Mouse (Mus musculus): ENCODE data around the gene Kctd11. TPM values are rescaled to one million over a fixed set of nuclear protein-coding genes. Genes with fewer than 3 reads are reported as not detected.
A peak's percentile ranks its signal among the peaks of the same experiment; 100 is the strongest.

Gene Kctd11
- total RNA-seq, 2 experiments from 2014 or later, result 0.93 to 1.3 TPM

- DNase-seq (ENCODE audit: low spot score in 2 of 2), result peak; percentile 96
- intact Hi-C loops (cut with DNase I), result no loop called here
Measured at GRCm38 (mm10) chr11:69913554-69914371, 32.6 kb upstream of the Kctd11 start, which contains the start of gene Gps2. Gene Gps2 (plus strand): TSS chr11:69913888.

DNA sequence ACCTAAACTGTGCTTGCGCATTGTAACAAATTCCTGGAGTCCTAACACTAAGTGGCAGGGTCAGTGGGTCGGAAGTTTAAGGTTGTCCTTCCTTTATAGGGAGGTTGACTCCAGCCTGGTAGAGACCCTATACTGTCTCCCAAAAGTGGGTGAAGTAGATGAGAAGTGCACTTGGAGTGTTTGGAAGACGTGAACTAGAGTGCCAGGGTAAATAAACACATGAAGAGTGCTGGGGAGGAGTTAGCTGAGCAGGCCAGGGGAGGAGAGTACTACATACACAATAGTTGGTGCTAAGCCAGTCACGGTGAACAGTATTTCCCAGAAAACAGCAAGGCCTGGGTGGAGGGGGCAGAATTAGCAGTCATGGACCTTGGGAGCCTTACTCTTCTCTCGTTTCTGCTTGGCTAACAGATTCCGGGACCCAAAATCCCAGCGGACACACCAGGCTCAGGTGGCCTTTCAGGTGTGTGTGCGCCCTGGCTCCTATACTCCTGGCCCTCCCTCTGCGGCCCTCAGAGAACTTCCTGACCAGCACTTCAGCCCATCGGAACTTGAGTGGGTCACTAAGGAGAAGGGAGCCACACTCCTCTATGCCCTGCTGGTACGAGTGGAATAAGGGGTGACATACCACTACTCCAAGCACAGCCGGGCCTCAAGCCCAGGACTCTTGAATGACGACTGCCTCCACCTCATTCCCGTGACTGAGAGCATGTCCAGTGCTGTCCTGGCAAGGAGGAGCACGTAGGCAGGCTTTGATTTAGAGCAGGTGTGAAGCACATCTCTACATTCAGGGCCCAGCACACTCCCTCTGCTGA is 31.7 kb upstream of the Kctd11 start:
- no peak for DNase-seq (ENCODE audit: low spot score in 2 of 2)
- intact Hi-C loops (cut with DNase I), result no loop called here

- no peak for DNase-seq (ENCODE audit: low spot score in 2 of 2)
- intact Hi-C loops (cut with DNase I), result no loop called here
Measured at GRCm38 (mm10) chr11:69911701-69912100, 30.5 kb upstream of the Kctd11 start.

DNA sequence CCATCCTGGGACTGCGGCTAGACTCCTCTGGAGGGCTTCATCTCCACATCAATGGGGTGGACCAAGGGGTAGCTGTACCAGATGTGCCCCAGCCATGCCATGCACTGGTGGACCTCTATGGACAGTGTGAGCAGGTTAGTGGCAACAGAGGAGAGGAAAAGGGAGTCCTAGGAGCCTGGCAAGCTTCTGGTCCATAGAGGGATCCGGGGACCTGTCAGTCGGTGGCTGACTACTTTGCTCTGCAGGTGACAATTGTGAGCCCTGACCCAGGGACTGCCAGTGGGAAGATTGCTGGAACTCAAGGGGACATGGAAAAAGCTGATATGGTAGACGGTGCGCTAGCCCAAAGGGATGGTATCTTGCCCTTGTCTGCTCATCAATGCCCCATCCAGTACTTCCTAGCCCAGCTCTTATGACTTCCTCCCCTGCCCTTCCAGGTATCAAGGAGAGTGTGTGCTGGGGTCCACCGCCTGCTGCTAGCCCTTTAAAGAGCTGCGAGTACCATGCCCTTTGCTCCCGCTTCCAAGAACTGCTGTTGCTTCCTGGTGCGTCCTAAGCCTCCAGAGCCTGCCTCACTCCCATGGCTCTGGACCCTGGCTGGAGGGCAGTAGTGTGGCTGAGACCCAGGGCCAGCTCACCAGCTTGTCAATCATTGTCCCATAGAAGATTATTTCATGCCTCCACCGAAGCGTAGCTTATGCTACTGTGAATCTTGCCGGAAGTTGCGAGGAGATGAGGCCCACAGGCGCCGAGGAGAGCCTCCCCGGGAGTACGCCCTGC is 29.8 kb upstream of the Kctd11 start:
- intact Hi-C loops (cut with DNase I), result no loop called here
- DNase-seq (ENCODE audit: low spot score in 2 of 2), result no peak

DNA sequence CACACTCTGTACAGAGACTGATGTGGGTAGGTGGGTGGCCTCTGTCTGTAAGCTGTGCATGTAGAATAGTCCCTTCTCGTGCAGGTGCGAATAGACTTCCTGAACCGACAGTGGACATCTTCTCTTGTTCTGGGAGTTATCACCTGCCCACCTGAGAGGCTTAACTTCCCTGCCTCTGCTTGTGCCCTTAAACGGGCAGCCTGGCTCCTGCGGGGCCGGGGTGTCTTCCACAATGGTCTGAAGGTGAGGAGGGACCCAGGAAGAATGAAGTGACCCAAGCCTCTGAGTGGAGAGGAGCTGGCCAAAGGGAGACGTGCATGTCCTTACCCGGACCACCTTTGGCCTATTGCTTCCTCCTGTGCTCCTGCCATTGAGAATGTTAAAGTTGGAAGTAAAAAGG is 29.0 kb upstream of the Kctd11 start:
- intact Hi-C loops (cut with DNase I), result no loop called here

GRCm38 (mm10) chr11:69909174-69909573 is 28.0 kb upstream of the Kctd11 start:
- no peak for DNase-seq (ENCODE audit: low spot score in 2 of 2)
- intact Hi-C loops (cut with DNase I), result no loop called here

More for the DNA sequence above, 29.0 kb upstream of the Kctd11 start:
- no peak for DNase-seq (ENCODE audit: low spot score in 2 of 2)

GRCm38 (mm10) chr11:69908645-69909044 is 27.4 kb upstream of the Kctd11 start:
- no peak for DNase-seq (ENCODE audit: low spot score in 2 of 2)
- intact Hi-C loops (cut with DNase I), result no loop called here

DNA sequence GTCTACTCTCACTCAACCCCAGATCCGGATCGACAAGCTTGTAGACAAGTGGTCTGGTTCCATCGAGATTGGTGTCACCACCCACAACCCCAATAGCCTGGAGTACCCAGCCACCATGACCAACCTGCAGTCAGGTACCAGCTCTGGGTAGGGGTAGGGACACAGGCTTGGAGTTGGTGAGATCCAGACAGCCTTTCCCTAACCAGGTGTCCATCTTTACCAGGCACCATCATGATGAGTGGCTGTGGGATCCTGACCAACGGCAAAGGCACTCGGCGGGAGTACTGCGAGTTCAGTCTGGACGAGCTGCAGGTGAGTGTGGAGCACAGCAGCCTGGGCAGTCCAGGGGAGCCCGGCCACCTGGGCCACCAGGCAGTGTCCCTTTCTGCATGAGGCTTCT is 23.1 kb upstream of the Kctd11 start:
- intact Hi-C loops (cut with DNase I), result loop anchor here (5.0 kb wide), 2 partner anchors 67 to 222 kb away; partner anchors contain the start of genes Nlgn2, Senp3 and Tmem256
- no peak for DNase-seq (ENCODE audit: low spot score in 2 of 2)

DNA sequence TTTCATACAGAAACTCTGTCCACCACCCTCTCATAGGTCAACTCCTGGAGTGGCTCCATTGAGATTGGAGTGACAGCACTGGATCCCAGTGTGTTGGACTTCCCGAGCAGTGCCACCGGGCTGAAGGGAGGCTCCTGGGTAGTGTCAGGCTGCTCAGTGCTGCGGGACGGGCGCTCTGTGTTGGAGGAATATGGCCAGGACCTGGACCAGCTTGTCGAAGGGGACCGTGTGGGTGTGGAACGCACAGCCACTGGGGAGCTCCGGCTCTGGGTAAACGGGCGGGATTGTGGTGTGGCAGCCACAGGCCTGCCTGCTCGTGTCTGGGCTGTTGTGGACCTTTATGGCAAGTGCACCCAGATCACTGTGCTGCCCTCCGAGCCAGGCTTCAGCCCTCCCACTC is 21.8 kb upstream of the Kctd11 start:
- no peak for DNase-seq (ENCODE audit: low spot score in 2 of 2)
- intact Hi-C loops (cut with DNase I), result loop anchor here (5.0 kb wide), 2 partner anchors 66 to 221 kb away; partner anchors contain the start of genes Nlgn2, Senp3 and Tmem256

DNA sequence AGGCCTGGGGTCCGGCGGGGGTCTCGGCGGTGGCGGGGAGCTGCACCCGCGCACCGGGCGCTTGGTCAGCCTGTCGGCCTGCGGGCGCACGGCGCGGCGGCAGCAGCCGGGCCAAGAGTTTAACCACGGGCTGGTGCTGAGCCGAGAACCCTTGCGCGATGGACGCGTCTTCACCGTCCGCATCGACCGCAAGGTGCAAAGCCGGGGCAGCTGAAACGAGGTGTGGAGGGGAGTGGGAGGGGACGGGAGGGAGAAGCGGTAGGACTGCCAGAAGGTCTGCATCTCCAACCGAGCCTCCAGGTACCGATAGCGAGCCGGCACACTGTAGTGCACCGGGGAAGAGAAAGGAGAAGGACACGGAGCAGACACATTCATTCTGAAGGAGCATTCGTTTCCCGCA is 20.8 kb upstream of the Kctd11 start:
- intact Hi-C loops (cut with DNase I), result loop anchor here (1.0 to 5.0 kb wide), 3 partner anchors 19 to 220 kb away; partner anchors contain the start of genes Eif5a, Nlgn2, Senp3 and Tmem256
- DNase-seq (ENCODE audit: low spot score in 2 of 2), result peak in 1 of 2 experiments; percentile 28

- intact Hi-C loops (cut with DNase I), result loop anchor here (1.0 to 5.0 kb wide), 3 partner anchors 20 to 219 kb away; partner anchors contain the start of genes Eif5a, Nlgn2, Senp3 and Tmem256
- peak; percentile 97 to 98 for DNase-seq (ENCODE audit: low spot score in 2 of 2)
Measured at GRCm38 (mm10) chr11:69901406-69901846, 20.2 kb upstream of the Kctd11 start.

GRCm38 (mm10) chr11:69900471-69901405 is 19.5 kb upstream of the Kctd11 start, which contains the start of the genes 2810408A11Rik and Neurl4:
Gene 2810408A11Rik (minus strand): TSS chr11:69900987.
Gene Neurl4 (plus strand): TSS chr11:69901072.
- peak; percentile 87 to 88 for DNase-seq (ENCODE audit: low spot score in 2 of 2)
- intact Hi-C loops (cut with DNase I), result loop anchor here (1.0 to 5.0 kb wide), 3 partner anchors 21 to 218 kb away; partner anchors contain the start of genes Eif5a, Nlgn2, Senp3 and Tmem256

- no peak for DNase-seq (ENCODE audit: low spot score in 2 of 2)
- intact Hi-C loops (cut with DNase I), result loop anchor here (5.0 kb wide), 2 partner anchors 63 to 218 kb away; partner anchors contain the start of genes Nlgn2, Senp3 and Tmem256
Measured at GRCm38 (mm10) chr11:69899870-69900269, 18.7 kb upstream of the Kctd11 start.

DNA sequence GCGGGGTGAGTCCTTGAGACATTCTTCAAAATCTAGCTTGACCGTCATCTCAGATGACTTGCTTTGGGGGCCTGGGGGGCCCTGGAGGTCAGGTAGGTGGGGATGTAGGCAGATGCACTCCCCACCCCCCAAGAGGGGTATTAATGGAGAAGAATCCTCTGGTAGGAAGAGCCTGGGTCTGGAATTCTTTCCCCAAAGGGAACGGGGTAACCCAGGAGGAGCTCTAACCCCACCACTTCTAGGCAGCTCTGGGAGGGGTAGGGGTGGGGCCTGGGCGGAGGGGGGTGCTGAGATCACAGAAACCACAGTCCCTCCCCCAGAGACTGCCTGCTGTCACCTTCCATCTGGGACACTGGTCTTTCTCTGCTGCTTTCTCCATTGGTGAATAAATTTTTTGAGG is 14.1 kb upstream of the Kctd11 start, which contains the start of gene Acap1:
Gene Acap1, minus strand, starts transcription at position 249 of the 400 bp plus-strand sequence.
- intact Hi-C loops (cut with DNase I), result no loop called here
- no peak for DNase-seq (ENCODE audit: low spot score in 2 of 2)

DNA sequence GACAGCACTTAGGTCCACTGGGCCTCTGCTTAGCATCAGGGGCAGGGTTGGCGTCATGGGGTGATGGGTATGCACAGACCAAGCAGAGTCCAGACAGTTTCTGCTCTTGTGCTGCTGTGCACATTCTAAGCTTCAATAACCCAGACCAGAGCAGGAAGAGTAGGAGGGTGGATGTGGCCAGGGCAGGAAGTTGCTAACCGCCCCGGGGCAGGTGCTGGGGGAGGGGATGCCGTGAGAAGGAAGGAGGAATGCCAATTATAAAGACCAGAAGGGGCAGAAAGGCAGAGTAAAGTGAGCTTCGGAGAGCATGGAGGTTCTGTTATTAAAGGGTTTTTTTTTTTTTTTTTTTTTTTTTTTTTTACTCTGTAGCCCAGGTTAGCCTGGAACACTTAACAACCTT is 13.5 kb upstream of the Kctd11 start:
- intact Hi-C loops (cut with DNase I), result no loop called here
- DNase-seq (ENCODE audit: low spot score in 2 of 2), result no peak

GRCm38 (mm10) chr11:69891482-69891881 is 10.3 kb upstream of the Kctd11 start:
- no peak for DNase-seq (ENCODE audit: low spot score in 2 of 2)
- intact Hi-C loops (cut with DNase I), result no loop called here

DNA sequence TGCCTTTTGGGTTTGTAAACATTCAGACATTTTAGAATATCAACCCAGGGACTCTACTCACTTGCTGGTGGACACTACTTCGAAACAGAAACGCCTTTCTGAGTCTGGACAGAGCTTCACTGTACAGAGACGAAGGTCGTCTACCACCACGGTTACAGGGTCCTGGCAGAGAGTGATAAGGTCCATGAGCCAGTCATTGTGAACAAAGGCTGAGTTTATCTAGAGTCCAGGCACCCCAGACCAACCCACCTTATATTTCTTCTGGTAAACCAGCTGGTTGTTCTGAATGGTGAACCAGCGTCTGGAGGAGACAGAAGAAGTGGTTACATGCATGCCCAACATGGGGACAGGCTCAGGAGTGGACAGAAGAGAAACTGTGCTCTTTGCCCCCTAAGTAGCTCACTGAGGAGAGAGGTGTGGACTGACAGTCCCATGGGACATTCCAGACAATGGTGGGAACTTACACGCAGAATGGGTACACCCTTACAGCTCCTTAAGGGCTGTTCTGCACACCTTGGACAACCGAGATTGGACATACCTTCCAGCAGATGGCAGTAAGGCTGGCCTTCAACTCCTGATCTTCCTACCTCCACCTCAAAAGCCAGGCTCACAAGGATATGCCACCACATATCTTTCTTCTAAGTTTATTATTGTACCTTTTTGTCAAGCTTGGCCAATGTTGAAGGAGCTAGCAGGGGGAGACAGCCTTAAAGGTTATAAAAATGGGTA is 5.9 kb upstream of the Kctd11 start:
- intact Hi-C loops (cut with DNase I), result no loop called here
- no peak for DNase-seq (ENCODE audit: low spot score in 2 of 2)

All from left cerebral cortex, postnatal 36 days (tissue).